Mouse (Mus musculus): ENCODE measurements around the gene Cela3b.

GRCm38 (mm10) chr4:137473701-137474388, 43.5 kb upstream of the Cela3b start:
- no peak for TF ChIP-seq POLR2A (IDR thresholded peaks at IDR 0.05; ENCODE audit: control insufficient read depth, extremely low read depth, insufficient read depth, low read length, poor library complexity)
- no peak for TF ChIP-seq CTCF (IDR thresholded peaks at IDR 0.05; ENCODE audit: borderline replicate concordance, control insufficient read depth, extremely low read depth, insufficient read depth, low read length, poor library complexity)

Data from thymus, adult 2 months (tissue).